ENCODE assay signal across 29 mouse cellular contexts in the genomic region with DNA sequence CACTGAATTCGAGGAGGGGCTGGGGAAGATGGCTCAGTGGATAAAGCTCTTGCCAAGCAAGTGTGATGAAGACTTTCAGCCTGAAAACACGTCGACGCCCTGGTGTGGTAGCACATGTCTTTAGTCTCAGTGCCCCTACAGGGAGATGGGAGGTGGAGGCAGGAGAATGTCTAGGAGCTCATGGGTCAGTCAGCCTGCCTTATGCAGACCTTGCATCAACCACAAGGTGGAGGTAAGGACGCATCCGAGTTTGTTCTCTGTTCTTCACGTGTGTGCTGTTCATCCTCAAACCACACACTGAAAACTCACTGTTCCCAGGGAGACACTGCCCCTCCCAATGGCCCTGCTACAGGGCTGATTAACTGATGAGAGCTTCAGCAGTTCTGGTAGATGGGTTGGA. TPM values are rescaled to one million over a fixed set of nuclear protein-coding genes. Genes with fewer than 3 reads are reported as not detected.
DNase-seq lines count a peak whose midpoint lies in the region; ATAC-seq and TF ChIP-seq lines count a peak whose summit lies in the region.
"Had no signal": no experiment of that assay in that cellular context is flagged by ENCODE, and none has a peak within 500 bp of the region (broad histone marks: within the 10 kb centered on the region; RNA-seq: fewer than 3 reads in every experiment).

No protein-coding gene starts in this region.

- no peak for ATAC-seq in liver, postnatal 0 days
- ATAC-seq in liver, embryonic 11.5 days (replicated peaks; ENCODE audit: low FRiP score), result no peak
- ATAC-seq in monocyte, adult 5-6 weeks (replicated peaks; ENCODE audit: insufficient number of reproducible peaks, low FRiP score, low TSS enrichment, poor library complexity, severe bottlenecking), result no peak

- no peaks in the 10 kb centered on the region for H3K27me3 ChIP-seq in heart, embryonic 10.5 days (ENCODE audit: insufficient read depth, poor library complexity, severe bottlenecking)
- H3K27me3 ChIP-seq in liver, postnatal 0 days (ENCODE audit: insufficient read depth, low read length), result no peaks in the 10 kb centered on the region
- H3K27me3 ChIP-seq in liver, embryonic 11.5 days (replicated peaks; ENCODE audit: control insufficient read depth, insufficient read depth, low read length), result no peaks in the 10 kb centered on the region
- H3K27me3 ChIP-seq: forebrain, embryonic 12.5 days; hindbrain, embryonic 12.5 days; lung, embryonic 15.5 days; neural tube, embryonic 12.5 days; stomach, embryonic 15.5 days had no signal

- no peak overlapping the region for H3K4me3 ChIP-seq in heart, embryonic 10.5 days
- no peak overlapping the region for H3K4me3 ChIP-seq in liver, postnatal 0 days (ENCODE audit: low read depth, low read length)
- no peak overlapping the region for H3K4me3 ChIP-seq in liver, embryonic 11.5 days (ENCODE audit: low read depth, low read length)
- H3K4me3 ChIP-seq: erythroblast, embryonic 14.5 days; forebrain, embryonic 12.5 days; gastrocnemius, adult 2 months; hindbrain, embryonic 12.5 days; layer of hippocampus, adult 2 months; limb, embryonic 10.5 days; lung, embryonic 15.5 days; neural tube, embryonic 12.5 days; stomach, embryonic 15.5 days had no signal

- 73% methylated on average over 7 of the region's 7 CpGs for WGBS in heart, embryonic 10.5 days
- 61% methylated on average over 7 of the region's 7 CpGs for WGBS in liver, postnatal 0 days (ENCODE audit: insufficient replicate concordance)
- WGBS in liver, embryonic 11.5 days, result 70% methylated on average over 7 of the region's 7 CpGs

- H3K4me1 ChIP-seq in heart, embryonic 10.5 days, result peaks cover 36% of the 10 kb centered on the region
- no peaks in the 10 kb centered on the region for H3K4me1 ChIP-seq in liver, postnatal 0 days (ENCODE audit: insufficient read depth)
- H3K4me1 ChIP-seq in liver, embryonic 11.5 days (replicated peaks; ENCODE audit: control insufficient read depth, insufficient read depth, low read length), result no peaks in the 10 kb centered on the region
- H3K4me1 ChIP-seq: forebrain, embryonic 12.5 days; hindbrain, embryonic 12.5 days; neural tube, embryonic 12.5 days; stomach, embryonic 15.5 days had no signal

- H3K27ac ChIP-seq in heart, embryonic 10.5 days, result peak overlapping the region; percentile 77; the same call in 1 of the 2 replicates
- no peak overlapping the region for H3K27ac ChIP-seq in liver, postnatal 0 days (ENCODE audit: low read depth)
- H3K27ac ChIP-seq in liver, embryonic 11.5 days (ENCODE audit: low read depth, low read length), result no peak overlapping the region
- H3K27ac ChIP-seq: forebrain, embryonic 12.5 days; gastrocnemius, adult 2 months; hindbrain, embryonic 12.5 days; layer of hippocampus, adult 2 months; limb, embryonic 10.5 days; lung, embryonic 15.5 days; macrophage; neural tube, embryonic 12.5 days; stomach, embryonic 15.5 days had no signal

- no peak for DNase-seq in heart, embryonic 10.5 days (ENCODE audit: low spot score)
- no peak for DNase-seq in heart, adult 11 months
- DNase-seq in liver, postnatal 0 days, result no peak
- no peak for DNase-seq in liver, embryonic 11.5 days (ENCODE audit: low spot score)
- DNase-seq in A20 (ENCODE audit: low read depth, low spot score) (peak; percentile 12), ZHBTc4 (ENCODE audit: low read depth, low spot score) (peak; percentile 37), adipocyte (ENCODE audit: low spot score) (no peak)
- DNase-seq: adrenal gland, postnatal 36 days; B cell, adult 2 months; cerebellum, adult 9-10 months; gastrocnemius, adult 2 months; heart, postnatal 14 days; kidney, adult 8-10 months; kidney, postnatal 14 days; liver; right cerebral cortex, postnatal 14 days; thymus, adult 18-20 months; thymus, postnatal 36 days had no signal

- TF ChIP-seq CTCF in liver, postnatal 0 days (IDR thresholded peaks at IDR 0.05; ENCODE audit: low read depth), result peak; percentile 34; the same call in 1 of the 2 replicates

- no peak overlapping the region for H3K9ac ChIP-seq in liver, postnatal 0 days (replicated peaks)
- H3K9ac ChIP-seq in liver, embryonic 11.5 days (ENCODE audit: low read depth, low read length), result no peak overlapping the region
- H3K9ac ChIP-seq: forebrain, embryonic 12.5 days; hindbrain, embryonic 12.5 days; lung, embryonic 15.5 days; neural tube, embryonic 12.5 days; stomach, embryonic 15.5 days had no signal

- no peaks in the 10 kb centered on the region for H3K9me3 ChIP-seq in heart, embryonic 10.5 days
- no peaks in the 10 kb centered on the region for H3K9me3 ChIP-seq in liver, postnatal 0 days (ENCODE audit: low read length)
- no peaks in the 10 kb centered on the region for H3K9me3 ChIP-seq in liver, embryonic 11.5 days (ENCODE audit: control insufficient read depth, low read length)
- H3K9me3 ChIP-seq: forebrain, embryonic 12.5 days; hindbrain, embryonic 12.5 days; limb, embryonic 10.5 days; lung, embryonic 15.5 days; neural tube, embryonic 12.5 days; stomach, embryonic 15.5 days had no signal

- no peaks in the 10 kb centered on the region for H3K36me3 ChIP-seq in heart, embryonic 10.5 days
- H3K36me3 ChIP-seq in liver, postnatal 0 days (replicated peaks; ENCODE audit: insufficient read depth, low read length), result no peaks in the 10 kb centered on the region
- no peaks in the 10 kb centered on the region for H3K36me3 ChIP-seq in liver, embryonic 11.5 days (ENCODE audit: control insufficient read depth, insufficient read depth, low read length)
- H3K36me3 ChIP-seq: forebrain, embryonic 12.5 days; hindbrain, embryonic 12.5 days; limb, embryonic 10.5 days; lung, embryonic 15.5 days; neural tube, embryonic 12.5 days; stomach, embryonic 15.5 days had no signal

- TF ChIP-seq EP300 in liver, postnatal 0 days (IDR thresholded peaks at IDR 0.05; ENCODE audit: low read depth), result no peak

- H3K4me2 ChIP-seq in liver, postnatal 0 days (ENCODE audit: low read depth, low read length), result no peak overlapping the region
- H3K4me2 ChIP-seq in liver, embryonic 11.5 days, result no peak overlapping the region
- H3K4me2 ChIP-seq: forebrain, embryonic 12.5 days; heart, embryonic 11.5 days; hindbrain, embryonic 12.5 days; lung, embryonic 15.5 days; neural tube, embryonic 12.5 days; stomach, embryonic 15.5 days had no signal

RNA-seq across cellular contexts. Expression of a gene that starts 45.0 kb away (rescaled TPM):
- polyA plus RNA-seq in heart, embryonic 10.5 days (2016; fragmentation: Nextera tagmentation; extraction: Ambion mirVana), result 11.5 and 15.5 TPM in 2 replicates
- polyA plus RNA-seq in liver, postnatal 0 days (2015; fragmentation: Nextera tagmentation; extraction: Ambion mirVana), result 4.6 and 5.7 TPM in 2 replicates
- 11.4 and 12.1 TPM in 2 replicates for polyA plus RNA-seq in liver, embryonic 11.5 days (2014; fragmentation: Nextera tagmentation; extraction: Ambion mirVana)
- 17.6 to 20.1 TPM (median 18.7 TPM) in 3 replicates for total RNA-seq in monocyte, adult 5-6 weeks (2017)

Comparison
In these comparisons a context has a peak if more than half of its experiments do, and no peak if none do; other contexts are left out.
1. DNase-seq: peak in A20 (single experiment) and ZHBTc4 (single experiment); none in heart, embryonic 10.5 days (single experiment), heart, adult 11 months (single experiment), liver, postnatal 0 days (single experiment), liver, embryonic 11.5 days (single experiment) and adipocyte (single experiment).